Mouse (Mus musculus): ENCODE measurements around the gene Lrig3. TPM values are rescaled to one million over a fixed set of nuclear protein-coding genes. Genes with fewer than 3 reads are reported as not detected.

Gene Lrig3
- polyA plus RNA-seq, 1 experiment from 2014 or later, result 28.2 TPM

GRCm38 (mm10) chr10:125943098-125943497, 22.9 kb upstream of the Lrig3 start:
- Histone ChIP-seq H3K27me3 (replicated peaks; ENCODE audit: low read depth, poor library complexity, severe bottlenecking) (no peaks in the 10 kb centered on the region), H3K4me1 (peaks cover 55% of the 10 kb centered on the region), H3K4me3 (no peak overlapping the region), H3K36me3 (replicated peaks) (no peaks in the 10 kb centered on the region), H3K9me3 (no peaks in the 10 kb centered on the region), H3K27ac (replicated peaks) (no peak overlapping the region)
- no peak for DNase-seq (ENCODE audit: low spot score)
- 41% methylated on average over 5 of the region's 5 CpGs for WGBS

DNA sequence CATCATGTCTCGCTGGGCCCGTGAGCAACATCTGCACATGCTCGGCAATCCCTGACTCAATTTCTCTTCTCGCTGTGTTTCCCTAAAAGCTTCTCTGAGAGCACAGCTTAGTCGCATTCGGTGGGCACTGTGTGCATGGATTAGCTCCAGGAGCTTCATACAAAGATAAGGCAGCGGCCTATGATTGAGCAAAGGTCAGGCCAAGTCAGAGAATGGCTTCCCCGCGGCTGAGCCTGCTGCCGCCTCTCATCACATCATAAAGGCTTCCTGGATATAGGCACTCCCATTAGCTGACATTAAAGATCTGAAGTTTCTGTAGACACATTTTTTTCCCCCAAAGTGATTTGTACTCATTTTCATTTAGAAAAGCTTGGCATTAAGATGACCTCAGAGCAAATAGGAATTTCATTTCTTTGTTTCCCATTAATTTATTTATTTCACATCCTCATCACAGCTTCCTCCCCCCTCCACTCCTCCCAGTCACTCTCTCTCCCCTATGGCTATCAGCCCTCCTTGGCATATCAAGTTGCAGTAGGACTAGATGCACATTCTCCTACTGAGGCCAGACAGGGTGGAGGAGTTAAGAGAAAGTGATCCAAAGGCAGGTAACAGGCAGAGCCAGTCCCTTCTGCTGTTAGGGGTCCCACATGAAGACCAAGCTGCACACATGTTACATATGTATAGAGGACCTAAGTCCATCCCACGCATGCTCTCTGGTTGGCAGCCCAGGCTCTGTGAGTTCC, 21.0 kb upstream of the Lrig3 start:
- WGBS, result 54% methylated on average over 11 of the region's 11 CpGs
- H3K36me3 ChIP-seq (replicated peaks), result no peaks in the 10 kb centered on the region
- peak overlapping the region; percentile 48; the same call in 1 of the 2 replicates for H3K27ac ChIP-seq (replicated peaks)
- H3K9me3 ChIP-seq, result no peaks in the 10 kb centered on the region
- no peak overlapping the region for H3K4me3 ChIP-seq
- peaks cover 65% of the 10 kb centered on the region for H3K4me1 ChIP-seq
- 0 out of 2 replicates have a peak, but pooled peaks cover 5% of the 10 kb centered on the region for H3K27me3 ChIP-seq (replicated peaks; ENCODE audit: low read depth, poor library complexity, severe bottlenecking)
- DNase-seq (ENCODE audit: low spot score), result peak; percentile 28

DNA sequence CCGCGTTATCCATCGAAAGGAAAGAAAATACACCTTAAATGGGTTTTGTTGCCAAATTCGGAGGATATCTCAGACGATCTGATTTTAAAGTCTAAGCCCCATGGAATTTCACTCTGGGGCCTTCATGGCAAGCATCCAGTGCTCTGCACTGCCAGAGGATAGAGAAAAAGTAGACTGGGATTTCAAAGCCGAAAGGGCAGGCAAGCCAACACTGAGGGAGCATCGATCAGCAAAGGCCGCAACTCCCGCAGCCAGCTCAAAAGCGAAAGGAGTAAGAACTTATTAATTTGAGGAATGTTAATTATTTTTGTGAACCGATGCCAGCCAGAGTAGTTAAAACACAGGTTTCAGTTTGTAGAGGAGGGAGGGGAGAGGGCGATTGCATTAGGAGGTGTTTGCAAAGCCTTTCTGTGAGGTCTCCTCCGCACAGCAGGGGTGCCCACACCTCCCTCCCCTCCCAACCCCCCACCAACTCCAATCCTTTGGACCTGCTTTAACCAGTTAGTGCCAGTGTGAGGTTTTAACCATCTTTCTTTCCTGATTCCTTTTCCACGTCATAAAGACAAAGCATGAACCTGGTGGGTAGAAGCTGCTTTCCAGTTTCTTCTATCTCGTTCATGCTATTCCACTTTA, 17.0 kb upstream of the Lrig3 start:
- WGBS, result 44% methylated on average over 15 of the region's 15 CpGs
- H3K27me3 ChIP-seq (replicated peaks; ENCODE audit: low read depth, poor library complexity, severe bottlenecking), result 0 out of 2 replicates have a peak, but pooled peaks cover 5% of the 10 kb centered on the region
- no peaks in the 10 kb centered on the region for H3K36me3 ChIP-seq (replicated peaks)
- H3K4me3 ChIP-seq, result no peak overlapping the region
- peak; percentile 32 for DNase-seq (ENCODE audit: low spot score)
- peaks cover 49% of the 10 kb centered on the region for H3K4me1 ChIP-seq
- no peaks in the 10 kb centered on the region for H3K9me3 ChIP-seq
- peak overlapping the region; percentile 69 for H3K27ac ChIP-seq (replicated peaks)

GRCm38 (mm10) chr10:125951633-125952032, 14.3 kb upstream of the Lrig3 start:
- Histone ChIP-seq H3K27ac (replicated peaks) (no peak overlapping the region), H3K4me3 (no peak overlapping the region), H3K27me3 (replicated peaks; ENCODE audit: low read depth, poor library complexity, severe bottlenecking) (0 out of 2 replicates have a peak, but pooled peaks cover 5% of the 10 kb centered on the region), H3K9me3 (no peaks in the 10 kb centered on the region), H3K4me1 (peaks cover 34% of the 10 kb centered on the region), H3K36me3 (replicated peaks) (no peaks in the 10 kb centered on the region)
- no peak for DNase-seq (ENCODE audit: low spot score)
- WGBS, result 78% methylated on average over 5 of the region's 5 CpGs

DNA sequence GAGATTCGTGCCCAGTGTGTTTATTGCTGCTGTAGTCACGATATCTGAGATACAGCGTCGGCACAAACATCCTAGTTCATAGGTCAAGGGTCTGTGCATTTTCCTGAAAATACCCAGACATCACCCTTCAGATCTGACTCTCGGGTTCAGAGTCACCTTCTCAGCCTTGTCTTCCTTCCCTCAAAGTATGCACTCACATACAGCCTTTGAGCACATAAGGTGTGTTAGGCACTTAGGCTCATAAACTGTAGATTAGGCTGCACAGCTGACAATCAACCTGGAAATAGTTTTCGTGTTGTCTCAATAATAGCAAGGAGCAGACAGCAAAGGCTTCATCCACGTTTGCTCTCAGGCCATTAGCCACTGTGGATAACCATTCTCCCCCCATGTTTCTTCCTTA, 11.6 kb upstream of the Lrig3 start:
- H3K9me3 ChIP-seq, result no peaks in the 10 kb centered on the region
- H3K27ac ChIP-seq (replicated peaks), result no peak overlapping the region
- H3K4me1 ChIP-seq, result peaks cover 19% of the 10 kb centered on the region
- 81% methylated on average over 7 of the region's 7 CpGs for WGBS
- H3K27me3 ChIP-seq (replicated peaks; ENCODE audit: low read depth, poor library complexity, severe bottlenecking), result 0 out of 2 replicates have a peak, but pooled peaks cover 13% of the 10 kb centered on the region
- no peaks in the 10 kb centered on the region for H3K36me3 ChIP-seq (replicated peaks)
- no peak overlapping the region for H3K4me3 ChIP-seq
- no peak for DNase-seq (ENCODE audit: low spot score)

DNA sequence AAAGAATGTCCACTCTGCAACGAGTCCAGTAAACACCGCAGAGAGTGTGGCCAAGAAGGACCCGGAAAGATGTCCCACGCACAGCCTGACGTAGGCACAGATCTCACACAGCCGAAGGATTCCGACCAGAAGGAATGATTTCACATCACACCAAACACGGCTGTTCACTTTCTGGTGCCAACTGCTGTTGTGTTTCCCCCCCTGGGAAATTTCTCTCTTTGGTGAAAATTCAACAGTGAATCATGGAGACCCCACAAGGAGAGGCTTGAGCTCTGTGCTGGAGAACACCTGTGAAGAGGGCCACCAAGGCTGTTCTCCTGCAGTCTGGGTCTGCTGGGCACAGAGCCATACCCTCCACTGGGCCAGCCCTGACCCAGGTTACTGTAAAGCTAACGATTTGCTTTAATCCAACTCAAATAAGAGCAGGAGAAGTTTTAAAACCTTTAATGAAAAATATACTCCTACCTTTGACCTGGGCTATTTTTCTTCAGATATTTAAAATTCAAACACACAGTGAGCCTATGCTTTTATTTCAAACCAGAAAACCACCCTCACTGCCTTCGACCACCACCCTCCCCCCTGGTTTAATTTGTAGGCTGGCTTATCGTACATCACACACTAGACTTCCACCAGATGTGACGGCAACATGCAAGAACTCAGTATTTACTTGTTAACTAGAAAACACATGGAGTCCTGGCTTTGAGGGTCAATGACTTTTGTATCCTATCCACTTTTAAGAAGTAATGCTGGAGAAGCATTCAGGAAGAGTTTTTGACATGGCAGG, 11.0 kb upstream of the Lrig3 start:
- 89% methylated on average over 12 of the region's 12 CpGs for WGBS
- Histone ChIP-seq H3K4me1 (peaks cover 17% of the 10 kb centered on the region), H3K4me3 (no peak overlapping the region), H3K27ac (replicated peaks) (no peak overlapping the region), H3K27me3 (replicated peaks; ENCODE audit: low read depth, poor library complexity, severe bottlenecking) (0 out of 2 replicates have a peak, but pooled peaks cover 9% of the 10 kb centered on the region), H3K36me3 (replicated peaks) (no peaks in the 10 kb centered on the region), H3K9me3 (no peaks in the 10 kb centered on the region)
- no peak for DNase-seq (ENCODE audit: low spot score)

DNA sequence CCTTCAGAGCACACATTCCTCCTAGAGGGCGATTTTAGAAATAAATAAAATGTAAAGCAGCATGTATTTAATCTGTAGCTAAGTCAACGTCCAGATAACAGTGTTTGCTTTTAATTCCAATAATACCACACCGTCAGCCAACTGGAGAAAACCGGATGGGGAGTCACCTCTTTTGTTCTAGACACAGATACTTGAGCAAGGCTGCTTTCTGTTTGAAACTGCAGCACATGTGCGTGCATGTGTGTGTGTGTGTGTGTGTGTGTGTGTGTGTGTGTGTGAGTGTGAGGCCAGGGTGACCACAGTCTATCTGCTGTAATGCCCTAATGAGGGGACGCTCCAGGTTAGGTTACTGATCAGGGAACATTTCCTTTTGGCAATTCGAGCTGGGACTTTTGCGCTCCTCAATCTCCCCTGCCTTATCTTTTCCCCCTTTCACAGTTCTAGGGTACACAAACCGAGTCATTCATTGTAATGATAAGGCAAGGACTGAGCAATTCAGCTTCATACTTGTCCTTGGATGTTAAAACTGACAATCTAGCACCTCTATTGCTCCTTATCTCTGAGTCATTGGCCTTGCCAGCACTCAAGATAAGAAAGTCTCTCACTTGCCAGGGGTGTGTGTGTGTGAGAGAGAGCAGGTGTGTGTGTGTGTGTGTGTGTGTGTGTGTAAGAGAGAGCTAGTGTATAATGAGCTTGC, 4.4 kb upstream of the Lrig3 start:
- Histone ChIP-seq H3K4me1 (peaks cover 21% of the 10 kb centered on the region), H3K36me3 (replicated peaks) (no peaks in the 10 kb centered on the region), H3K27me3 (replicated peaks; ENCODE audit: low read depth, poor library complexity, severe bottlenecking) (0 out of 2 replicates have a peak, but pooled peaks cover 15% of the 10 kb centered on the region), H3K9me3 (no peaks in the 10 kb centered on the region), H3K4me3 (no peak overlapping the region), H3K27ac (replicated peaks) (no peak overlapping the region)
- 68% methylated on average over 9 of the region's 9 CpGs for WGBS
- DNase-seq (ENCODE audit: low spot score), result no peak

DNA sequence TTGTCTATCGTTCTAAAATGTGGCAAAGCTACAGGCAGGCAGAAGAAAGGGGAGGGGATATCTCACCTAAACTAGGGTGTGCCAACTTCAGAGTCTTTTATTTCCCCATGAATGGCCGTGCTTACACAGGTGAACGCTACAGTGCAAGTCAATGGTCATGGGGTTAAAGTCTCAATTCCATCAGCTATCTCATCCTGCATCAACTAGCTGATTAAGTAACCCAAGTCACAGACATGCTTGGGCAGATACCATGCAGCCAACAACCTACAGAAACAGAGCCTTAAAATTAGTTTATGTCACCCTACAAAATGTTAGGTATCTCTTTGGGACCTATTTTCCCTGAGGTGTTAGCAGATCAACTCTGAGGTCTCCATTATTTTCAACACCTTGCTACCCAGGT, 1.3 kb upstream of the Lrig3 start:
- Histone ChIP-seq H3K27me3 (replicated peaks; ENCODE audit: low read depth, poor library complexity, severe bottlenecking) (0 out of 2 replicates have a peak, but pooled peaks cover 6% of the 10 kb centered on the region), H3K4me3 (no peak overlapping the region), H3K27ac (replicated peaks) (no peak overlapping the region), H3K4me1 (peaks cover 33% of the 10 kb centered on the region), H3K36me3 (replicated peaks) (no peaks in the 10 kb centered on the region), H3K9me3 (no peaks in the 10 kb centered on the region)
- 83% methylated on average over 3 of the region's 3 CpGs for WGBS
- DNase-seq (ENCODE audit: low spot score), result no peak

GRCm38 (mm10) chr10:125966481-125967251, 698 bp downstream of the Lrig3 start:
- Histone ChIP-seq H3K9me3 (no peaks in the 10 kb centered on the region), H3K27me3 (replicated peaks; ENCODE audit: low read depth, poor library complexity, severe bottlenecking) (0 out of 2 replicates have a peak, but pooled peaks cover 6% of the 10 kb centered on the region), H3K4me3 (peak overlapping the region; percentile 96), H3K36me3 (replicated peaks) (no peaks in the 10 kb centered on the region), H3K4me1 (peaks cover 49% of the 10 kb centered on the region), H3K27ac (replicated peaks) (peak overlapping the region; percentile 98)
- DNase-seq (ENCODE audit: low spot score), result peak; percentile 75
- under 1% methylated on average over 59 of the region's 59 CpGs for WGBS

DNA sequence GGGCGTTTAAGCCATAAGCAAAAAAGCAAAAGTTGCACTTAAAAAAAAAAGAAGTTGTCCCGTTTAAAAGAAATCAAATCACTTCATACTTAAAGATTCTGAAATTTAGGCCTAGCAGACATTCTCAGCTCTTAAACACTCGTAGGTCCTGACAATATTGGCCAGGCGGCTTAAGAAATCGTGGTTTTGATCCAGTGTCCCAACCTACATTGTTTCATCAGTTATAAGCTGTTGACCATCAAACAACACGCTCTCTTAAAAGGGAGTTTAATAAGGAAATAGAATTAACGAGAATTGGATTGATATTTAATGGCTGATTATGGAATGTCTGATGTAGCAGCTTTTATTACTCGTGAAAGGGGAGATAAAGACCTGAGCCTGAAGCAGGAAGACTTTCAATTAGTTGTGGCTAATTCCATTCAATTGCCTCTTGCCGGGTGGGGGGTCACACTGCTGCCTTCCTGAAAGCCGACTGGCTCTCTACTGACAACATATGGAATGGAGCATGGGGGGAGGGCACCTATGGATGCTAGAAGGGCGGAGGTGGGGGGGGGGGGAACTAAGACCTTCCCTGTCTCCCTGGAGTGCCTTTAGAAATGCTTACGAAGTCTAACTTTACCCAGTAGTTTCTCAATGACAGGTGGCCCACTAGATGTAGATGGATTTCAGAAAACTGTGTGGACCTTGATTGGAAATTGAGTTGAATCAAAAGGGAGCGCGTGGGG, 1.6 kb downstream of the Lrig3 start:
- Histone ChIP-seq H3K27me3 (replicated peaks; ENCODE audit: low read depth, poor library complexity, severe bottlenecking) (0 out of 2 replicates have a peak, but pooled peaks cover 6% of the 10 kb centered on the region), H3K27ac (replicated peaks) (peak overlapping the region; percentile 98), H3K36me3 (replicated peaks) (peaks cover 3% of the 10 kb centered on the region), H3K4me1 (peaks cover 56% of the 10 kb centered on the region), H3K9me3 (no peaks in the 10 kb centered on the region), H3K4me3 (peak overlapping the region; percentile 96)
- WGBS, result 2% methylated on average over 14 of the region's 14 CpGs
- peak; percentile 81 for DNase-seq (ENCODE audit: low spot score)
